Mouse (Mus musculus) forebrain, embryonic 14.5 days (tissue): ENCODE results near the gene Itsn1. TPM values are rescaled to one million over a fixed set of nuclear protein-coding genes. Genes with fewer than 3 reads are reported as not detected.

Experiments
- ATAC-seq: fragments of 200-750 bp; cut with Nextera tagmentation; 2 replicates; pipeline ENCODE4 v1.8.0; 2017; ENCODE audit warnings: mild to moderate bottlenecking, moderate library complexity
- DNase-seq: peaks from one replicate; pipeline ENCODE4 v3.0.0-alpha.2; 2015; ENCODE audit warnings: low spot score
- H3K27ac ChIP-seq: fragments of 300-500 bp; sonication (generic); 2 replicates; pipeline ENCODE4 v1.5.1; 2014; ENCODE audit warnings: low read depth, mild to moderate bottlenecking, control low read depth, low read length, moderate library complexity
- H3K27me3 ChIP-seq: fragments of 300-500 bp; sonication (generic); replicated peaks from 2 replicates; pipeline ENCODE4 v1.6.1; 2014; ENCODE audit warnings: low read length, control low read depth, mixed read lengths; ENCODE audit not compliant: control insufficient read depth, insufficient read depth
- H3K36me3 ChIP-seq: fragments of 300-500 bp; sonication (generic); 2 replicates; pipeline ENCODE4 v1.6.1; 2014; ENCODE audit warnings: low read length, control low read depth; ENCODE audit not compliant: control insufficient read depth, insufficient read depth
- H3K4me1 ChIP-seq: fragments of 300-500 bp; sonication (generic); 2 replicates; pipeline ENCODE4 v1.6.1; 2014; ENCODE audit warnings: antibody characterized with exemption, low read length, control low read depth; ENCODE audit not compliant: control insufficient read depth, insufficient read depth
- H3K4me2 ChIP-seq: fragments of 300-500 bp; sonication (generic); 2 replicates; pipeline ENCODE4 v1.6.1; 2014; ENCODE audit warnings: mild to moderate bottlenecking, control low read depth, low read length
- H3K4me3 ChIP-seq: fragments of 300-500 bp; sonication (generic); 2 replicates; pipeline ENCODE4 v1.5.1; 2014; ENCODE audit warnings: low read depth, low read length, control low read depth
- H3K9ac ChIP-seq: fragments of 300-500 bp; sonication (generic); 2 replicates; pipeline ENCODE4 v1.6.1; 2014; ENCODE audit warnings: mild to moderate bottlenecking, low read length, control low read depth, moderate library complexity
- H3K9me3 ChIP-seq: fragments of 300-500 bp; sonication (generic); replicated peaks from 2 replicates; pipeline ENCODE4 v1.6.1; 2016; ENCODE audit warnings: low read length, control low read depth, mixed read lengths; ENCODE audit not compliant: control insufficient read depth
- WGBS: fragments of 180-500 bp; shearing (Covaris S2); extraction: QIAGEN DNeasy Blood & Tissue Kit; methylation state at CpG from one replicate; pipeline ENCODE4 v1.1.7; 2014; 5-methylcytosine and 5-hydroxymethylcytosine counted together
- polyA plus RNA-seq: library from polyadenylated mRNA; unstranded; fragments of >200 nt; fragmentation: Nextera tagmentation; extraction: Ambion mirVana; gene quantifications from 2 replicates; pipeline ENCODE4 v1.2.1, GENCODE M21; 2014

Gene Itsn1
- polyA plus RNA-seq, 1 experiment from 2014 or later, result 54.2 TPM

- H3K36me3 ChIP-seq, result peaks cover 38% of the 10 kb centered on the region
- no peak overlapping the region for H3K4me2 ChIP-seq
- WGBS, result 92% methylated on average over 5 of the region's 5 CpGs
These were observed 104.0 kb downstream of the Itsn1 start for GRCm38 (mm10) chr16:91833121-91833520.

DNA sequence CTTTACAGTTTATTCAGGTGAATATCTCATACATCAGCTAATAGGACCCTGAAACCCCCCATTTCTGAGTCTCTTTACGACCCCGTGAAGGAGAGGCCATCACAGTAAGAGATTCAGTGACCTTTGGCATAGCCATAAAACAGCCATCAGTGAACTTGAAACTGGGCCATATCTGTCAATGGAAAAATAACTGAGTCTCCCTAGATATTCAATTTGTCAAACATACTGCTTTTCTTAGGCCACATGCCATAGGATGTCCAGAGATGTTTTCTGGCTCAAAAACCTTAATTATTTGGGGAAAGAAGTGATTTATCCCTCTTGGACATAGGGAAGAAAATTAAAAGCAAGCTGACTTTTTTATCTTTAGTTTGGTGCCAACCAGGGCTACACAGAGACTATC, 104.5 kb downstream of the Itsn1 start:
- Histone ChIP-seq H3K9me3 (no peaks in the 10 kb centered on the region), H3K36me3 (peaks cover 34% of the 10 kb centered on the region), H3K27me3 (no peaks in the 10 kb centered on the region), H3K4me2 (no peak overlapping the region), H3K4me3 (no peak overlapping the region), H3K27ac (no peak overlapping the region), H3K4me1 (peaks cover 22% of the 10 kb centered on the region), H3K9ac (no peak overlapping the region)
- ATAC-seq, result no peak
- WGBS, result 84% methylated on average over 2 of the region's 2 CpGs
- no peak for DNase-seq

More at GRCm38 (mm10) chr16:91833121-91833520, 104.0 kb downstream of the Itsn1 start:
- Histone ChIP-seq H3K4me1 (peaks cover 22% of the 10 kb centered on the region), H3K4me3 (no peak overlapping the region), H3K9me3 (no peaks in the 10 kb centered on the region), H3K27ac (no peak overlapping the region), H3K27me3 (no peaks in the 10 kb centered on the region), H3K9ac (no peak overlapping the region)
- ATAC-seq (no peak), DNase-seq (no peak)

- ATAC-seq (no peak), DNase-seq (no peak)
- no peak overlapping the region for H3K27ac ChIP-seq
- no peaks in the 10 kb centered on the region for H3K27me3 ChIP-seq
- H3K9me3 ChIP-seq, result no peaks in the 10 kb centered on the region
- no peak overlapping the region for H3K4me3 ChIP-seq
- peaks cover 22% of the 10 kb centered on the region for H3K4me1 ChIP-seq
- no peak overlapping the region for H3K9ac ChIP-seq
- peaks cover 31% of the 10 kb centered on the region for H3K36me3 ChIP-seq
- no peak overlapping the region for H3K4me2 ChIP-seq
- 95% methylated on average over 1 of the region's 1 CpGs for WGBS
These were observed 104.9 kb downstream of the Itsn1 start for GRCm38 (mm10) chr16:91833981-91834380.

DNA sequence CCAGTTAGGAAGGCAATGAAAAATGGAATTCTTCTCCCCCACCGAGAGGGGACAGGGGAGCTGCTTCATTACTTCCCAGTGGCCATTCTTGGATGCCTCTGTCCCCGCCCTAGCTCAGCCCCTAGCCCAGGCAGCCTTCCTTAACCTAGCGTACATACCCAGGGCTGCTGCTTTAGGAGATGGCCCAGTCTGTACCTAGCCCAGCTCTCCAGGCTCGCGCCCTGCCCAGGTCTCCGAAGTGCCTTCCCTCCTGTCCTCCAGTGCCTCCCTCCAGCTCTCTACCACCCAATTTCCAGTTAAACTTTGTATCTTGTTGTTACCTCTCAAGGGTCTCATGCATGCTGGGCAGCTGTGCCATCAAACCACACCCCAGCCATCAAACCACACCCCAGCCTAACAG, 106.7 kb downstream of the Itsn1 start:
- no peak for ATAC-seq
- Histone ChIP-seq H3K27ac (no peak overlapping the region), H3K9me3 (no peaks in the 10 kb centered on the region), H3K4me3 (no peak overlapping the region), H3K27me3 (no peaks in the 10 kb centered on the region), H3K9ac (no peak overlapping the region), H3K4me2 (no peak overlapping the region), H3K4me1 (peaks cover 22% of the 10 kb centered on the region), H3K36me3 (peaks cover 27% of the 10 kb centered on the region)
- DNase-seq, result no peak
- WGBS, result 81% methylated on average over 6 of the region's 6 CpGs

DNA sequence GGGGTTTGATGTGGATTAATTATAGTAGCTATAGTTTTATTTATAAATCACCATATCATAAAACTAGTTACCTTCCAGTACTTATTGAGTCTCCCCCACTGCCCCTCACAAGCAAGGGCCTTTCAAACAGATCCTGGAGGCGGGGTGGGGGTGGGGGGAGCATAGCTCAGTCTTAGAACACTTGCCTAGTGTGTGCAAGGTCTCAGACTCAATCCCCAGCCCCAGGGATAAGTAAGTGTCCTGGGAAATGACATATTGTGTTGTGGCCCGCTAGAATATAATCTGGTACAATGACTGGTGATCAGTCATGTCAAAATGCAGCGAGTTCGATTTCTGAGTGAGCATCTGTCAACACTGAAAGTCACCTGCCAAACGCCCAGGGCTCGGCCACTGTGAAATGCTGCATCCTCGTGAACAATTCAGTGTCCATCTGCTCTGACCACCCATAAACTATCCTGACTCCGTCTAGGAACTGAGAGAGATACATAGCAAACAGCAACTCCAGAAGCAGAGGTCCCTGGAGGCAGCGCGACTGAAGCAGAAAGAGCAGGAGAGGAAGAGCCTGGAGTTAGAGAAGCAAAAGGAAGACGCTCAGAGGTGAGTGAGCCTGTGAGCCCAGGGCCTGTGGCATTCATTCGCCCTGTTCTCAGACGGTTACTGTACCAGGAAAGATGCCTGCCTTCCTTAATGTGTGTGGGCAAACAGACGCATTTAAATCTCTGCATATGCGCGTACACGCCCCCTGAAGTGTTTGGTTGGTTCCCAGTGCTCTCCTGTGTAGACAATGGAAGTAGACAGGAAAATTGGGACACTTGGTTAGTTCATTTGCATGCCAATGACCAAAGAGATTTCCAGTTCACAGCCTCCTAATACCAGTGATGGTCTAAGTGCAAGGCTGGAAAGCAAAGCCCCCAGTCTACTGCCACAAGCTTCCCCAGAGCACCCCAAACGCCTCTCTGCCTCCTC, 107.8 kb downstream of the Itsn1 start:
- H3K9ac ChIP-seq, result peak overlapping the region; percentile 45
- peak; percentile 79 for DNase-seq
- peak overlapping the region; percentile 16; the same call in 1 of the 2 replicates for H3K4me2 ChIP-seq

GRCm38 (mm10) chr16:91837558-91838041, 108.5 kb downstream of the Itsn1 start:
- no peak overlapping the region for H3K4me3 ChIP-seq
- H3K4me2 ChIP-seq, result peak overlapping the region; percentile 16; the same call in 1 of the 2 replicates
- no peaks in the 10 kb centered on the region for H3K9me3 ChIP-seq
- H3K36me3 ChIP-seq, result peaks cover 30% of the 10 kb centered on the region
- H3K4me1 ChIP-seq, result peaks cover 22% of the 10 kb centered on the region
- 0 out of 2 replicates have a peak overlapping the region, but pooled peaks have one; percentile 17 for H3K9ac ChIP-seq
- 35% methylated on average over 4 of the region's 4 CpGs for WGBS
- H3K27ac ChIP-seq, result peak overlapping the region; percentile 74
- H3K27me3 ChIP-seq, result no peaks in the 10 kb centered on the region
- ATAC-seq, result peak; percentile 30; the same call in 1 of the 2 replicates
- DNase-seq, result no peak

More for the DNA sequence above, 107.8 kb downstream of the Itsn1 start:
- Histone ChIP-seq H3K4me3 (no peak overlapping the region), H3K9me3 (no peaks in the 10 kb centered on the region), H3K4me1 (peaks cover 22% of the 10 kb centered on the region), H3K27me3 (no peaks in the 10 kb centered on the region), H3K36me3 (peaks cover 28% of the 10 kb centered on the region), H3K27ac (peak overlapping the region; percentile 74)
- peak; percentile 83 for ATAC-seq
- WGBS, result 30% methylated on average over 18 of the region's 18 CpGs

- no peak overlapping the region for H3K4me3 ChIP-seq
- no peaks in the 10 kb centered on the region for H3K27me3 ChIP-seq
- no peak overlapping the region for H3K27ac ChIP-seq
- no peaks in the 10 kb centered on the region for H3K9me3 ChIP-seq
- peaks cover 42% of the 10 kb centered on the region for H3K36me3 ChIP-seq
- H3K9ac ChIP-seq, result no peak overlapping the region
- peaks cover 22% of the 10 kb centered on the region for H3K4me1 ChIP-seq
- DNase-seq (no peak), ATAC-seq (no peak)
- 85% methylated on average over 11 of the region's 11 CpGs for WGBS
- no peak overlapping the region for H3K4me2 ChIP-seq
These were observed 109.7 kb downstream of the Itsn1 start for GRCm38 (mm10) chr16:91838771-91839170.

DNA sequence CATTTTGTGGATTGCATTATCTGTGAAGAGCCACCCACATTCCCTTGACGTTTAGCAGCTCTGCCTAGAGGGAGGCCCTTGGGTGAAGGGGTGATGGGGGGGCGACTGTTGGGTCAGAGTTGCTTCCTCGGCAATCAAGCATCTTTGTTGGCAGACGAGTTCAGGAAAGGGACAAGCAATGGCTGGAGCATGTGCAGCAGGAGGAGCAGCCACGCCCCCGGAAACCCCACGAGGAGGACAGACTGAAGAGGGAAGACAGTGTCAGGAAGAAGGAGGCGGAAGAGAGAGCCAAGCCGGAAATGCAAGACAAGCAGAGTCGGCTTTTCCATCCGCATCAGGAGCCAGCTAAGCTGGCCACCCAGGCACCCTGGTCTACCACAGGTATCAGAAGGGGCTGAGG, 110.4 kb downstream of the Itsn1 start:
- no peaks in the 10 kb centered on the region for H3K27me3 ChIP-seq
- DNase-seq (no peak), ATAC-seq (no peak)
- H3K36me3 ChIP-seq, result peaks cover 49% of the 10 kb centered on the region
- no peak overlapping the region for H3K9ac ChIP-seq
- WGBS, result 81% methylated on average over 11 of the region's 11 CpGs
- H3K4me3 ChIP-seq, result no peak overlapping the region
- no peak overlapping the region for H3K4me2 ChIP-seq
- peaks cover 22% of the 10 kb centered on the region for H3K4me1 ChIP-seq
- no peak overlapping the region for H3K27ac ChIP-seq
- H3K9me3 ChIP-seq, result no peaks in the 10 kb centered on the region
